Mouse (Mus musculus) midbrain, postnatal 0 days (tissue): ENCODE data around the gene Nr1d1. TPM values are rescaled to one million over a fixed set of nuclear protein-coding genes. Genes with fewer than 3 reads are reported as not detected.

ENCODE experiments used
- ATAC-seq: fragments of 200-750 bp; cut with Nextera tagmentation; 2 replicates; pipeline ENCODE4 v1.8.0; 2017; ENCODE audit warnings: moderate number of reproducible peaks, mild to moderate bottlenecking, moderate TSS enrichment, moderate library complexity; ENCODE audit not compliant: low FRiP score
- DNase-seq: peaks from one replicate; pipeline ENCODE4 v3.0.0-alpha.2; 2015; ENCODE audit warnings: low spot score
- H3K27ac ChIP-seq: fragments of 300-500 bp; sonication (generic); 2 replicates; pipeline ENCODE4 v1.5.1; 2014; ENCODE audit warnings: low read depth, mild to moderate bottlenecking, low read length, mixed read lengths
- H3K27me3 ChIP-seq: fragments of 300-500 bp; sonication (generic); 2 replicates; pipeline ENCODE4 v1.6.1; 2014; ENCODE audit warnings: low read length, control low read depth, mixed read lengths; ENCODE audit not compliant: insufficient read depth
- H3K36me3 ChIP-seq: fragments of 300-500 bp; sonication (generic); 2 replicates; pipeline ENCODE4 v1.6.1; 2014; ENCODE audit warnings: low read length, control low read depth, mixed read lengths; ENCODE audit not compliant: insufficient read depth
- H3K4me1 ChIP-seq: fragments of 300-500 bp; sonication (generic); 2 replicates; pipeline ENCODE4 v1.6.1; 2014; ENCODE audit warnings: mild to moderate bottlenecking, control low read depth, antibody characterized with exemption, low read length, mixed read lengths; ENCODE audit not compliant: insufficient read depth
- H3K4me2 ChIP-seq: fragments of 300-500 bp; sonication (generic); 2 replicates; pipeline ENCODE4 v1.6.1; 2014; ENCODE audit warnings: low read depth, mild to moderate bottlenecking, low read length, mixed read lengths; ENCODE audit not compliant: poor library complexity, severe bottlenecking
- H3K4me3 ChIP-seq: fragments of 300-500 bp; sonication (generic); 2 replicates; pipeline ENCODE4 v1.5.1; 2014; ENCODE audit warnings: low read depth, mild to moderate bottlenecking, low read length, moderate library complexity
- H3K9ac ChIP-seq: fragments of 300-500 bp; sonication (generic); replicated peaks from 2 replicates; pipeline ENCODE4 v1.6.1; 2014; ENCODE audit warnings: mild to moderate bottlenecking, low read length, moderate library complexity, mixed read lengths; ENCODE audit not compliant: poor library complexity, severe bottlenecking
- H3K9me3 ChIP-seq: fragments of 300-500 bp; sonication (generic); 2 replicates; pipeline ENCODE4 v1.6.1; 2016; ENCODE audit warnings: low read length, control low read depth
- CTCF ChIP-seq: IDR thresholded peaks from 2 replicates; pipeline ENCODE4 v1.5.1; 2016; ENCODE audit warnings: antibody characterized with exemption, mild to moderate bottlenecking
- WGBS: fragments of 180-500 bp; shearing (Covaris S2); extraction: QIAGEN DNeasy Blood & Tissue Kit; methylation state at CpG from one replicate; pipeline ENCODE4 v1.1.7; 2014; 5-methylcytosine and 5-hydroxymethylcytosine counted together
- polyA plus RNA-seq: library from polyadenylated mRNA; unstranded; fragments of >200 nt; fragmentation: Nextera tagmentation; extraction: Ambion mirVana; gene quantifications from 2 replicates; pipeline ENCODE4 v1.2.1, GENCODE M21; 2015
- total RNA-seq: library from RNA; depleted of rRNA; stranded (reverse); fragments of >200 nt; gene quantifications from 2 replicates; pipeline ENCODE4 v1.2.3, GENCODE M21; 2014

Nr1d1 gene
- total and polyA plus RNA-seq, 2 experiments from 2014 or later: 11.0 to 14.3 TPM

DNA sequence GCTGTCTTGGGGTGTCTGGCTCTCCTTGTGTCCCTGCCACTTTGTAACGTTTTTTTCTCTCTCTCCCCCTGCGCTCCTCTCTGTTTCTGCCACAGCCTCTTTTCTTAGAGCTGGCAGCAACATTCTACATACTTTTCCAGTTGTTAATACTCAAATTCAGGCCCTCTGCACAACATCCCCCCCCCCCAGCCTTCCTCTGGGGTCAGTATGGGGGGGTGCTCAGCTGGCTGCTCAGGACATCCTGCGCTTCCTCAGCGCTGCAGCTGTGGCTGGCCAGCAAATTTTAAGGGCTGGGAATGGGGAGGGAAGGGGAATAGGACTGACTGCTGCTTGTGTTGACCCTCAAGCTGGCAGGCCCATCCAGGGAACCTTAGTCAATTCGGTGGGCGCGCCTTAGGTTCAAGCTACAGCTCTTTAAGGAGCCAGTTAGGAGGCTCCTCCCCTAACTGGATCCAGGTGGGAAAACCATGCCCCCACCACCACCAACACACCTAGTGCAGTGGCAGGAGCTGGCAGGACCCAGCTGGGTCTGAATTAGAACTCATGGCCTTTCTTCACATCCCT, 30.6 kb downstream of the Nr1d1 start:
- H3K27me3 ChIP-seq: no peaks in the 10 kb centered on the region
- no peak for TF ChIP-seq CTCF
- 32% methylated on average over 7 of the region's 7 CpGs for WGBS
- peak overlapping the region; percentile 79 for H3K4me3 ChIP-seq
- peaks cover 56% of the 10 kb centered on the region for H3K4me1 ChIP-seq
- H3K4me2 ChIP-seq: peak overlapping the region; percentile 94
- DNase-seq (no peak), ATAC-seq (no peak)
- peak overlapping the region; percentile 99 for H3K27ac ChIP-seq
- H3K9me3 ChIP-seq: no peaks in the 10 kb centered on the region
- H3K9ac ChIP-seq: peak overlapping the region; percentile 99
- no peaks in the 10 kb centered on the region for H3K36me3 ChIP-seq

DNA sequence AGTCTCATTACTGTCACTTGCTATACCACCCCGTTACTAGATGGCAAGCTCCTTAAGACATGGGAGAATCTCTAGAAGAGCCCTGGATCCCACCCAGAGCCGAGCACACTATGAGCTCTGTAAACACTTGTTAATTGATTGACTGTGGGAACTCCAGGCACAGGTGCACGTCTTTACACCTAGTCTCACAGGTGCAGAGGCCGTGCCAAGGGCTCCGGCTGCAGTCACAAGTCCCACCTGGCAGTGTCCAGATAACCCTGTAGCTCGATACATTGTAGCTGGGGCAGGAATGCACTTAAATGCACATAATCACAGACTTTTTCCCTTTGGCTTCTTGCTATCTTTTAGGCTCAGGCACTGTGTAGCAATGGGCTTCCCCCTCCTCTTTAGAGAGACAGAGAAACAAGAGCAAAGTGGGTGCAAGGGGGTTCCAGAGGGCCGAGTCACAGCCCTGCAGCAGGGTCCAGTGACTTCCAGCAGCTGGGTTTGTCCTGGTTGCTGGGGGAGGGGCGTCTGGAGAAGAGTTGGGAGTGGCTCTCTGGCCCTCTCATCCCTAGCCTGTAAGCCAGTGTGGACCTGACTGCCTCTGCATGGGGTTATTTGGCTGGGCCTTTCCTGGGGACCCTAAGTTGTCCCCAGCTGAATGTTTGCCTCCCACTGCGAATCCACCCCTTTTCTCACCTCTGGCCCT, 31.3 kb downstream of the Nr1d1 start:
- Histone ChIP-seq H3K27ac (peak overlapping the region; percentile 99), H3K36me3 (no peaks in the 10 kb centered on the region), H3K4me1 (peaks cover 49% of the 10 kb centered on the region), H3K9ac (peak overlapping the region; percentile 99), H3K9me3 (no peaks in the 10 kb centered on the region), H3K27me3 (no peaks in the 10 kb centered on the region), H3K4me2 (peak overlapping the region; percentile 94), H3K4me3 (peak overlapping the region; percentile 79)
- DNase-seq (peak; percentile 83), ATAC-seq (no peak)
- no peak for TF ChIP-seq CTCF
- WGBS: 4% methylated on average over 9 of the region's 9 CpGs

GRCm38 (mm10) chr11:98742397-98743291, 32.5 kb downstream of the Nr1d1 start:
- H3K9ac ChIP-seq: peak overlapping the region; percentile 99
- no peaks in the 10 kb centered on the region for H3K36me3 ChIP-seq
- ATAC-seq: peak; percentile 8; the same call in 1 of the 2 replicates
- no peaks in the 10 kb centered on the region for H3K9me3 ChIP-seq
- H3K4me1 ChIP-seq: peaks cover 43% of the 10 kb centered on the region
- H3K4me2 ChIP-seq: peak overlapping the region; percentile 94
- H3K4me3 ChIP-seq: peak overlapping the region; percentile 79
- TF ChIP-seq CTCF: no peak
- peak; percentile 68 for DNase-seq
- WGBS: 0% methylated on average over 19 of the region's 21 CpGs
- H3K27me3 ChIP-seq: no peaks in the 10 kb centered on the region
- H3K27ac ChIP-seq: peak overlapping the region; percentile 99

GRCm38 (mm10) chr11:98741622-98742396, 33.3 kb downstream of the Nr1d1 start:
- Histone ChIP-seq H3K9ac (peak overlapping the region; percentile 99), H3K9me3 (no peaks in the 10 kb centered on the region), H3K4me2 (peak overlapping the region; percentile 94), H3K4me1 (peaks cover 37% of the 10 kb centered on the region), H3K27ac (peak overlapping the region; percentile 99), H3K27me3 (no peaks in the 10 kb centered on the region), H3K4me3 (peak overlapping the region; percentile 79), H3K36me3 (no peaks in the 10 kb centered on the region)
- TF ChIP-seq CTCF: peak; percentile 38; the same call in 1 of the 2 replicates
- WGBS: 1% methylated on average over 56 of the region's 86 CpGs
- DNase-seq (peak; percentile 92), ATAC-seq (peak; percentile 69)

- H3K4me2 ChIP-seq: peak overlapping the region; percentile 94
- no peaks in the 10 kb centered on the region for H3K9me3 ChIP-seq
- DNase-seq (no peak), ATAC-seq (no peak)
- H3K27ac ChIP-seq: peak overlapping the region; percentile 99
- no peaks in the 10 kb centered on the region for H3K36me3 ChIP-seq
- H3K4me3 ChIP-seq: peak overlapping the region; percentile 79
- no peak for TF ChIP-seq CTCF
- H3K4me1 ChIP-seq: peaks cover 30% of the 10 kb centered on the region
- H3K9ac ChIP-seq: peak overlapping the region; percentile 99
- H3K27me3 ChIP-seq: no peaks in the 10 kb centered on the region
- under 1% methylated on average over 17 of the region's 17 CpGs for WGBS
Observed at GRCm38 (mm10) chr11:98741051-98741620, 34.0 kb downstream of the Nr1d1 start.
